Mouse (Mus musculus) stomach, embryonic 16.5 days (tissue): ENCODE measurements at regions not wholly inside any gene's neighbourhood (a gene's known extent, or its start where the extent isn't known, plus 50 kb on each side); places are given as distances from the start of the nearest gene placed in this dataset.

Experiments used
- ATAC-seq: fragments of 200-750 bp; cut with Nextera tagmentation; 2 replicates; pipeline ENCODE4 v1.8.0; 2017; ENCODE audit warnings: moderate number of reproducible peaks, moderate TSS enrichment; ENCODE audit not compliant: insufficient read depth, low FRiP score
- H3K27ac ChIP-seq: fragments of 300-500 bp; sonication (generic); 2 replicates; pipeline ENCODE4 v1.5.1; 2014; ENCODE audit warnings: low read length
- H3K27me3 ChIP-seq: fragments of 300-500 bp; sonication (generic); 2 replicates; pipeline ENCODE4 v1.6.1; 2014; ENCODE audit warnings: low read length, control low read depth, mixed read lengths; ENCODE audit not compliant: control insufficient read depth, insufficient read depth
- H3K36me3 ChIP-seq: fragments of 300-500 bp; sonication (generic); 2 replicates; pipeline ENCODE4 v1.6.1; 2014; ENCODE audit warnings: low read length; ENCODE audit not compliant: control insufficient read depth, insufficient read depth
- H3K4me1 ChIP-seq: fragments of 300-500 bp; sonication (generic); 2 replicates; pipeline ENCODE4 v1.6.1; 2014; ENCODE audit warnings: low read length, control low read depth, mixed read lengths; ENCODE audit not compliant: control insufficient read depth, insufficient read depth
- H3K4me2 ChIP-seq: fragments of 300-500 bp; sonication (generic); 2 replicates; pipeline ENCODE4 v1.6.1; 2014; ENCODE audit warnings: low read depth, low read length, mixed read lengths
- H3K4me3 ChIP-seq: fragments of 300-500 bp; sonication (generic); replicated peaks from 2 replicates; pipeline ENCODE4 v1.5.1; 2014; ENCODE audit warnings: mild to moderate bottlenecking, low read length
- H3K9ac ChIP-seq: fragments of 300-500 bp; sonication (generic); 2 replicates; pipeline ENCODE4 v1.6.1; 2014; ENCODE audit warnings: low read length
- H3K9me3 ChIP-seq: fragments of 300-500 bp; sonication (generic); replicated peaks from 2 replicates; pipeline ENCODE4 v1.6.1; 2016; ENCODE audit warnings: low read length, control low read depth; ENCODE audit not compliant: control insufficient read depth
- WGBS: fragments of 180-500 bp; shearing (Covaris S2); extraction: QIAGEN DNeasy Blood & Tissue Kit; methylation state at CpG from one replicate; pipeline ENCODE4 v1.1.7; 2014; 5-methylcytosine and 5-hydroxymethylcytosine counted together

DNA sequence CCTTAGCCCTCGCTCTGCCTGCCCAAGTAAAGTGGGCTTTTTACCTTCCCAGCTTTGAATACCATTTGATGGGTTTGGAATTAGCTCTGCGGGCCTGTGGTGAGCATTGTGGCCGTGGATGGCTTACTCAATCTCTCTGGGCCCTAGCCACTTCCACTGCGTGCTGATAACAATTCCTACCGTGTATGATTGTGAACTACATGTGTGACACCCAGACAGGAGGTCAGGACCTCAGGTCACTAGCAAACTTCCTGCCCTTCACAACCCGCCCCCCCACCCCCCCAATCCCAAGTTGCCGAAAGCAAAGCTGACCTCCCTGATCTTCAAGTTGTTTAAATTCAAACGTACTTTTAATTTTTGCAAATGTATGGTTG, 231.9 kb downstream of the 4933412E24Rik start:
- H3K27ac ChIP-seq = 0 out of 2 replicates have a peak overlapping the region, but pooled peaks have one; percentile 46
- H3K9me3 ChIP-seq = peaks cover 8% of the 10 kb centered on the region; the same call in 1 of the 2 replicates
- H3K4me2 ChIP-seq = no peak overlapping the region
- H3K4me1 ChIP-seq = peaks cover 13% of the 10 kb centered on the region
- no peak for ATAC-seq
- no peak overlapping the region; the same call in 1 of the 2 replicates for H3K9ac ChIP-seq
- no peaks in the 10 kb centered on the region for H3K27me3 ChIP-seq
- no peaks in the 10 kb centered on the region for H3K36me3 ChIP-seq
- WGBS = 46% methylated on average over 8 of the region's 8 CpGs
- no peak overlapping the region for H3K4me3 ChIP-seq

DNA sequence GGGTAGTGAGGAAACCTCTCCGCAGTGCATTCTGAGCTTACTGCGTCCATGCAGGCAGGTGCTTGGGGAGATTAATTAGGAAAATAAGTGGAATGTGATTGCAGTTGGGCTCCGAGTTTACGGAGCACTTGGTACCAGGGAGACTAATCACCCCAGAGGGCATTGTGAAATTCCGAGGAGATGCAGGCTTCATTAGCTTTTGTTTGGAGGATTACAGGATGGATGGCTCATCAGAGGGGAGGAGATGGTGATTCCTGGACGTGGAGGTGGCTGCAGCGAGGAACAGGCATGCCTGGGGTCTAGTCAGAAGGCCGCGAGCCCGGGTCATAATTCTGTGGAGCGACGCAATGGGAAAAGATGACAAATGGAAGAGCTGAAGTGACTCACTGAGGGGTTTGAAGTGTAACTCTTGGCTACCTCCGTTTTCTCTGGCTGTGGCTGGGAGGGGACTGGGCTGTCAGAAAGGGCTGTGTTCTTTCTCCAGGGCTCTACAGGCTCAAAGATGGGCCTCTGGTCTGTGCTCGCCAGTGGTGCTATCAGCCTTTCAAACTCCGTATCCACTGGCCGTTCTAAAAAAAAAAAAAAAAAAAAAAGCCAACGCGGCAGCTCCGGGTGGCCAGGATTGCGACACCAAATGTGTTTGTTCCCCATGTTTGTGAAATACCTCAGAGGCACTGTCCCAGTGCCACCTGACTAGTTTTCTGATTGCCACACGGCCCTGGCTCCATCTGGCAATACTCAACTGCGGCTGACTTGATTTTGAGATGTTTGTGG, 232.4 kb downstream of the 4933412E24Rik start:
- peak overlapping the region; percentile 9 for H3K4me2 ChIP-seq
- H3K4me3 ChIP-seq = no peak overlapping the region
- peaks cover 8% of the 10 kb centered on the region; the same call in 1 of the 2 replicates for H3K9me3 ChIP-seq
- peaks cover 13% of the 10 kb centered on the region for H3K4me1 ChIP-seq
- H3K27me3 ChIP-seq = no peaks in the 10 kb centered on the region
- peak overlapping the region; percentile 16; the same call in 1 of the 2 replicates for H3K9ac ChIP-seq
- H3K36me3 ChIP-seq = no peaks in the 10 kb centered on the region
- 13% methylated on average over 22 of the region's 22 CpGs for WGBS
- 0 out of 2 replicates have a peak overlapping the region, but pooled peaks have one; percentile 46 for H3K27ac ChIP-seq
- ATAC-seq = no peak

DNA sequence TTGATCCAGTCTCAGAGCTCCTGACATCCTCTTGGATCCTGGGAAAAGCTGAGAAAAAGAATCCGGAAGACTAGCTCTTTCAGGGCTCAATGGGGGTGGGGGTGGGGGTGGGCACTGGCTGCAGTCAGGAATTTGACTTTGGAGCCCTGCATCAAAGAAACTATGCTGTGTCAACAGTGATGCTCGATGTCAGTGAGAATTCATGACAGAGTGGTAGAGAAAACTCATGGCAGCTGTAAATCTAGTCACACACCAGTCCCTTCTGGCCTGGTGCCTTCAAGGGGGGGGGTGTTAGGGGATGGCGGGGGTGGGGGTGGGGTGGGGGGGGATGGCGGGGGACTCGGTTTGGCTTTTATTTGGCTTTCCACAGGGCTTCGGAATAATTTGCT, 233.0 kb downstream of the 4933412E24Rik start:
- WGBS = 5% methylated on average over 6 of the region's 6 CpGs
- Histone ChIP-seq H3K4me2 (no peak overlapping the region), H3K27me3 (no peaks in the 10 kb centered on the region), H3K9ac (no peak overlapping the region), H3K4me1 (peaks cover 13% of the 10 kb centered on the region), H3K36me3 (no peaks in the 10 kb centered on the region), H3K9me3 (peaks cover 5% of the 10 kb centered on the region; the same call in 1 of the 2 replicates), H3K27ac (no peak overlapping the region), H3K4me3 (no peak overlapping the region)
- ATAC-seq = no peak

DNA sequence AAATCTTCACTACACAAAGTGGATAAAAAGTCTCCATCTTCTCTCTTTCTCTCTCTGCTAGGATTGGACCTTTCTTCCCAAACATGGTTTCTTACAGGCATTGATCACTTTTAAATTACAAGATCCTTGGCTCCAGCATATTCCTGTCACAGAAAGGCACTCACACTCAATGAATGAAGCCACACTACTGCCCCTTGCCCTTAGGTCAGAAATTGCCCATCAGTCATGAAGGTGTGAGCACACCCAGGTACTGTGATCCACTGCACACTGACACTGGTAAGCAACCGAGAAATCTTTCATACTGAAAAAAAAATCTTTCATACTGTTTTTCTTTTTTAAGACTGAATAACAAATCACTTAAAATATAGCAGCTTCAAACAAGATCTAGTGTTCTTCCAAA, 235.9 kb downstream of the 4933412E24Rik start:
- Histone ChIP-seq H3K4me2 (no peak overlapping the region), H3K9me3 (no peaks in the 10 kb centered on the region), H3K4me1 (peaks cover 18% of the 10 kb centered on the region), H3K27ac (no peak overlapping the region), H3K9ac (no peak overlapping the region), H3K36me3 (no peaks in the 10 kb centered on the region), H3K4me3 (no peak overlapping the region), H3K27me3 (no peaks in the 10 kb centered on the region)
- no peak for ATAC-seq
- WGBS = 52% methylated on average over 1 of the region's 1 CpGs

DNA sequence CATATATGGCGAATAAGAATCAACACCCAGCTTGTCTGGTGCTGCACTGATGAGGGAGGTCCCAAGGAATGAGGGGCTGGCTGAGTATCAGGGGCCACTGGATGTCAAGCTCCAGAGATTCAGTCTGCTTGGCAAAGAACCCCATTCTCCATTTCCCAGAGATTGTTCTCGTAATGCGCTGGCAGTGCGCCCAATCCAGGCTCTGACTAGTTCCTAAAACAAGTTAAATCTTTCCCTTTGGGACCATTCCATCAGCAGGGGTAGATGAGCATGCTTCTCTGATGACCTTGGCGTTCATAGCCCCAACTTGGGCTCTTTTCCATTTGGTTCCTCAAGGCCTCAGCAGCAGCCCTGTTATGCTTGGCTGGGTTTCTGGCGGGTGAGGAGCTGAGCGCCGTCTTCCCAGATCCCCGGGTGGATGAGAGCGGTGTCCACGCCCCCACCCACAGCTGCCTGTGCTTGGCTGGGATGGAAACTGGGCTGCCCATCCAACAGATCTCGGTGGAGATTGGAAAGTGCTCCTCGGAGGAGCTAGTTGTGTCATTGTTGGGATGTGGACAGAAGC, 239.0 kb downstream of the 4933412E24Rik start:
- Histone ChIP-seq H3K27ac (peak overlapping the region; percentile 46), H3K36me3 (no peaks in the 10 kb centered on the region), H3K4me1 (peaks cover 5% of the 10 kb centered on the region), H3K27me3 (no peaks in the 10 kb centered on the region), H3K9me3 (no peaks in the 10 kb centered on the region), H3K9ac (no peak overlapping the region), H3K4me2 (no peak overlapping the region), H3K4me3 (no peak overlapping the region)
- peak; percentile 89 for ATAC-seq
- WGBS = 63% methylated on average over 13 of the region's 13 CpGs

DNA sequence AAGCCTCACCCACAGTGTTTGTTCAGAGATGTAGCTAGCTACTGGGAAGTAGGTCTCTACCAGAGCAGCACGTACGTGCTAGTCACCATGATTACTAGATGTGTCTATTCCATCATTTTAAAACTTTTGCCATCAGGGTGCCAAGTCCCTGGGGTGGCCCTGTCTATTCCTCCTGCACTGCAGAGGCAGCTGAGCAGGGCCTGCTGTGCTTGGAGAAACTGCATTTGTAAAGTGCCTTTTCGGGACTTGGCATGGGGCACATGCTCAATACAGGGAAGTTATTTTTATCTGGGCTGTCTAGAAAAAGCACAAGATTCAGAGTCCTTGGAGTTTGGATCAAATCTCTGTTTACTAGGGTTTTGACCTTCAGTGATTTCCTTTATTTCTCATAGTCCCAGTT, 240.6 kb downstream of the 4933412E24Rik start:
- no peak for ATAC-seq
- Histone ChIP-seq H3K4me3 (no peak overlapping the region), H3K4me1 (peaks cover 5% of the 10 kb centered on the region), H3K36me3 (no peaks in the 10 kb centered on the region), H3K4me2 (no peak overlapping the region), H3K27ac (no peak overlapping the region), H3K9me3 (peaks cover under 1% of the 10 kb centered on the region; the same call in 1 of the 2 replicates), H3K27me3 (no peaks in the 10 kb centered on the region), H3K9ac (no peak overlapping the region)
- whole genome bisulfite sequencing = 73% methylated on average over 3 of the region's 3 CpGs

DNA sequence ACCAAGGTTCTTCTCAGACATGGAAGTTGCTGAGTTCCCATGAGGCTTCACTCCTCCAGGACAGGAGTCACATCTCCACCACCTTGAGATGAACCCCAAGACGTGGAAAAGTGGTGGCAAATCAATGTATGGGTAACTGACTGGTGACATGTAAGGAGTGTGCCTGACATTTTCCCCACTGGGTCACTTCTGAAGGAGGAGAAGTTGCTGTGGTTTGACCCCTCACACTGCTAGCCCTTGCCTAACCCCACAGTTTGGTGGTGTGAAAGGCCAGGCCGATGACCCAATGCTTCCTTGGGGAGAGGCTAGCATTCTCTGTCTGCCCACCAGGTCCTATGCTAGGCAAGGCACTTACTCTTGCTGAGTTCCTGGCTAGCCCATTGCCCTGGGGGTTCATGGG, 242.4 kb downstream of the 4933412E24Rik start:
- Histone ChIP-seq H3K9ac (no peak overlapping the region), H3K4me2 (no peak overlapping the region), H3K4me3 (no peak overlapping the region), H3K27me3 (no peaks in the 10 kb centered on the region), H3K4me1 (peaks cover 5% of the 10 kb centered on the region), H3K9me3 (peaks cover 3% of the 10 kb centered on the region; the same call in 1 of the 2 replicates), H3K36me3 (no peaks in the 10 kb centered on the region), H3K27ac (no peak overlapping the region)
- 89% methylated on average over 2 of the region's 2 CpGs for WGBS
- ATAC-seq = no peak

DNA sequence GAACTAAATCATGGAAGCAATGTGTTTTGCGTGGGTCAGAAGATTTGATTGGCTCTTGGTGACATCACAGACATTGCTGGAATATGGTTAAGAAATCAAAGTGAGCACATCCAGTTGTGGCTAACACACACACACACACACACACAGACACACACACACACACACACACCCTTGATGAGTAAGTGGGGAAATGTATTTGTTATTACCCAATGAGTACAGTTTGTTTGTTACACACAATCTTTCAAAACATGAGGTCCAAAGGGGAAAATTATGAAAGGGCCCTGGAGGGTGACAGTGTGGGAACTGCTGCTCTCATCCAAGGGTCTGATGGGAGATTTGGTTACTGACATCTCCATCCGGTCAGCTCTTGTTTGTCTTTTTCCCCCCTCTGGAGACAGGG, 243.8 kb downstream of the 4933412E24Rik start:
- no peak for ATAC-seq

DNA sequence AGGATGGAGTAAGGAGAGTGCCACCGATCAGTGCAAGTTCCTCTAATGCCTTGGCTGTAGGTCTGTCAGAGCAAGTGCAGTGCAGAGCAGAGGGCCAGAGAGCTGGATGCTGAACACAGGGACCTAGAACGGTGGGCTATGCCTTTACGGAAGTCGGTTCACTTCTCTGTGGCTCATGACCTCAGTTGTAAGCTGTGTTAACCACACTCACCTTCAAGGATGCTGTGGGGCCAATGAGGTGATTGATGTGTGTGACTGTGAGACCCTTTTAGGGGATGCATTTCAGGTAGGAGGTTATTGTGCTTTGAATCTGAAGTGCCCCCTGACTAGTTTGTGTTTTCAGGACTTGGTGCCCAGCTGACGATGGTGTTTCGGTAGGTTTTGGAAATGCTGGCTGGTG, 254.4 kb downstream of the 4933412E24Rik start:
- Histone ChIP-seq H3K36me3 (no peaks in the 10 kb centered on the region), H3K4me3 (no peak overlapping the region), H3K9me3 (no peaks in the 10 kb centered on the region), H3K4me2 (no peak overlapping the region), H3K27ac (no peak overlapping the region), H3K27me3 (no peaks in the 10 kb centered on the region), H3K4me1 (peaks cover 9% of the 10 kb centered on the region; the same call in 1 of the 2 replicates), H3K9ac (no peak overlapping the region)
- 82% methylated on average over 6 of the region's 6 CpGs for WGBS
- no peak for ATAC-seq

More for the DNA sequence above, 243.8 kb downstream of the 4933412E24Rik start:
- H3K27ac ChIP-seq = no peak overlapping the region
- H3K4me3 ChIP-seq = no peak overlapping the region
- 76% methylated on average over 2 of the region's 2 CpGs for WGBS
- peaks cover 3% of the 10 kb centered on the region; the same call in 1 of the 2 replicates for H3K9me3 ChIP-seq
- peaks cover 5% of the 10 kb centered on the region for H3K4me1 ChIP-seq
- H3K36me3 ChIP-seq = no peaks in the 10 kb centered on the region
- H3K9ac ChIP-seq = no peak overlapping the region
- no peaks in the 10 kb centered on the region for H3K27me3 ChIP-seq
- no peak overlapping the region for H3K4me2 ChIP-seq
